Mouse (Mus musculus) limb, embryonic 12.5 days (tissue): ENCODE results near the gene Fam45a. TPM values are rescaled to one million over a fixed set of nuclear protein-coding genes. Genes with fewer than 3 reads are reported as not detected.

ENCODE experiments used
- ATAC-seq: fragments of 200-750 bp; cut with Nextera tagmentation; 2 replicates; pipeline ENCODE4 v1.8.0; 2017; ENCODE audit warnings: low read depth, moderate TSS enrichment; ENCODE audit not compliant: insufficient number of reproducible peaks, insufficient read depth, low FRiP score, low TSS enrichment
- H3K27ac ChIP-seq: fragments of 300-500 bp; sonication (generic); 2 replicates; pipeline ENCODE4 v1.5.1; 2016; ENCODE audit warnings: mild to moderate bottlenecking, moderate library complexity
- H3K27me3 ChIP-seq: fragments of 300-500 bp; sonication (generic); 2 replicates; pipeline ENCODE4 v1.6.1; 2016; ENCODE audit warnings: mild to moderate bottlenecking, moderate library complexity
- H3K36me3 ChIP-seq: fragments of 300-500 bp; sonication (generic); 2 replicates; pipeline ENCODE4 v1.6.1; 2016; ENCODE audit warnings: mild to moderate bottlenecking, moderate library complexity
- H3K4me1 ChIP-seq: fragments of 300-500 bp; sonication (generic); replicated peaks from 2 replicates; pipeline ENCODE4 v1.6.1; 2016
- H3K4me2 ChIP-seq: fragments of 300-500 bp; sonication (generic); 2 replicates; pipeline ENCODE4 v1.6.1; 2016; ENCODE audit warnings: mild to moderate bottlenecking, moderate library complexity
- H3K4me3 ChIP-seq: fragments of 300-500 bp; sonication (generic); replicated peaks from 2 replicates; pipeline ENCODE4 v1.5.1; 2016; ENCODE audit warnings: mild to moderate bottlenecking
- H3K9ac ChIP-seq: fragments of 300-500 bp; sonication (generic); replicated peaks from 2 replicates; pipeline ENCODE4 v1.6.1; 2016; ENCODE audit warnings: mild to moderate bottlenecking, moderate library complexity
- H3K9me3 ChIP-seq: fragments of 300-500 bp; sonication (generic); 2 replicates; pipeline ENCODE4 v1.6.1; 2016; ENCODE audit warnings: mild to moderate bottlenecking, moderate library complexity
- WGBS: fragments of 180-500 bp; shearing (Covaris S2); methylation state at CpG from one replicate; pipeline ENCODE4 v1.1.7; 2016; 5-methylcytosine and 5-hydroxymethylcytosine counted together
- polyA plus RNA-seq: library from polyadenylated mRNA; unstranded; fragments of >200 nt; fragmentation: Nextera tagmentation; extraction: Ambion mirVana; gene quantifications from 2 replicates; pipeline ENCODE4 v1.2.1, GENCODE M21; 2016

Fam45a gene
- 31.4 and 34.2 TPM in 2 replicates for polyA plus RNA-seq

DNA sequence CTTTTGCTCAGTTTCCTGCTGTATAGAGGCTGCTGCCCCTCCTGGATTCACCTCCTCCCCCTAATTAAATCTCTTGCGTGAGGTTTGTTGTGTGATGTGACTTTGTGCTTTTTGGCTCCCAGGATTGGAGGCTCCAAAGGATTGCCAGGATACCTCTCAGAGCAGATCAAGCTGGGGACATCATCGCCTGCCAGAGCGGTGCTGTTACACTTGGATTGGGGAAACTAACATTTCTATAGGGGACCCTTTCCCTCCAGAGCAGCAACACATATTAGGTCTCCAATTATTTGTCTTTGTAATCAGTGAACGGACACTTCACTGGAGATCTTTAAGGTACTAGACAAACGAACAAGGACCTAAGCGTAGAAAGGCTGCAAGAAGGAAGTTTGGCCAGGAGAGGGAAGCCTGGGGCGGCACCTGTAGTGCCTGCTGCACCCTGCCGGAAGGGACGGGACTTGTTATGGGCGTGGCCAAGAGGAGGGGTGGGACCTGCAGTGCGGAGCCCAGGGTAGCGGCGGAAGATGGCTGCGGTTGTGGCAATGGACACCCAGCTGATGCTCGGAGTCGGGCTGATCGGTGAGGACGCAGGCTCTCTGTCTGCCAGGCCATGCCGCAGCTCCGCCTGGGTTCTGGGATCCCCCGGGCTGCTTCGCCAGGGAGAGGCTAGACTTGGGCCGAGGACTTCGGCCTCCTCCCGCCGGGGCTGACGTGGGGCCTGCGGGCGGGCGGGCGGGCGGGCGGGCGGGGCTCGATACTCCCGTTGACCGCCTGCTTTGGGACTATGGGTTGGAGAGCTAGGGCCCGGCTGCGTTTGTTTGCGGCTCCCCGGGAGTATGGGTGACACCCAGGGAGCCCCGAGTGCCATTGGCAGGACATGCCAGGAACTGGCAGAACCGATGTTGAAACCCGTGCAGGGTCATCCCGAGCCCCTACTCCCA is at the start of gene Fam45a:
Gene Fam45a (plus strand): TSS at position 488 of the 938 bp plus-strand sequence.
- H3K4me2 ChIP-seq: peak within 1 kb of the TSS; percentile 66
- ATAC-seq: peak; percentile 99

DNA sequence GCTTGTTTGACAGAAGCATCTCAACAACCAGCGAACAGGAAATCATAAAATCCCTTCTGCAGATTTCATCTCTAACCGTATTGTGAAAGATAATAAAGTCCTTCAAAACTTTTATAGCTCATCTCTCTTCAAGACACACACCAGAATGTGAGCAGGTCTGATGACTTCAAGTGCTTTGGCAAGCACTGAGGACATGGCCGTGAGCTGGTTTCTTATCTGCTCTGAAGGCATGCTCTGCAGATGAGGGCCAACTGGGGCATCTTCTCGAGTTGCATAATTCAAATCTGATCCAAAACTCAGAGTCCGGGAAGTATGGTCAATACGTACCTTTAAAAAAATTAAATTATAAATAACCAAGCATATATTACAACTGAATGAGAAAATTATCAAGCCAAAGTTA is 38.0 kb upstream of the Fam45a start:
- H3K4me2 ChIP-seq: no peak overlapping the region
- no peaks in the 10 kb centered on the region for H3K9me3 ChIP-seq
- H3K4me1 ChIP-seq: no peaks in the 10 kb centered on the region
- peaks cover 86% of the 10 kb centered on the region for H3K36me3 ChIP-seq
- H3K27ac ChIP-seq: no peak overlapping the region
- H3K4me3 ChIP-seq: no peak overlapping the region
- ATAC-seq: no peak
- 92% methylated on average over 6 of the region's 6 CpGs for WGBS
- H3K27me3 ChIP-seq: no peaks in the 10 kb centered on the region
- H3K9ac ChIP-seq: no peak overlapping the region

More for the DNA sequence above, at the start of gene Fam45a:
- peak within 1 kb of the TSS; percentile 73 for H3K4me3 ChIP-seq
- no peaks in the 10 kb centered on the region for H3K9me3 ChIP-seq
- H3K9ac ChIP-seq: peak within 1 kb of the TSS; percentile 82
- peaks cover 16% of the 10 kb centered on the region; the same call in 1 of the 2 replicates for H3K36me3 ChIP-seq
- WGBS: 3% methylated on average over 45 of the region's 45 CpGs
- peaks cover 9% of the 10 kb centered on the region; the same call in 1 of the 2 replicates for H3K4me1 ChIP-seq
- no peak within 1 kb of the TSS for H3K27ac ChIP-seq
- no peaks in the 10 kb centered on the region for H3K27me3 ChIP-seq

DNA sequence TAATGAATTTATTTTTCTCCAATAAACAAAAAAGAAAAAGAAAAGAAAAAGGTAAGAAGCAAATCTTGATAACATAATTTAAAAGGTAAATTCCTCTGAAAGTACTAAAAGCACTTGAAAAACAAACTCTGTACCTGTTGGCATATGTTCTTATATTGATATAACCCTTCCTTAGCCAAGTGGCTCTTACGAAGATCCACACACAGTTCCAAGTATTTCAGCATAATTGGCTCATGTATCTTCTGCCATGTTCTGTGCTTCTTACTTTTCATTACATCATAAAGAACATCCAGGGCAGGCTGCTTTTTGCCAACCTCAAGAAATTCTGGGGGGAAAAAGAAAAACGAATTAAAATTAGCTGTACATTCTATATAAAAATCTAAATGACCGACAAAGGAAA is 29.4 kb upstream of the Fam45a start:
- no peak overlapping the region for H3K27ac ChIP-seq
- WGBS: 93% methylated on average over 3 of the region's 3 CpGs
- H3K36me3 ChIP-seq: peaks cover 45% of the 10 kb centered on the region
- H3K4me1 ChIP-seq: peaks cover 10% of the 10 kb centered on the region
- H3K4me3 ChIP-seq: no peak overlapping the region
- ATAC-seq: no peak
- H3K9ac ChIP-seq: no peak overlapping the region
- H3K4me2 ChIP-seq: no peak overlapping the region
- H3K9me3 ChIP-seq: no peaks in the 10 kb centered on the region
- no peaks in the 10 kb centered on the region for H3K27me3 ChIP-seq

DNA sequence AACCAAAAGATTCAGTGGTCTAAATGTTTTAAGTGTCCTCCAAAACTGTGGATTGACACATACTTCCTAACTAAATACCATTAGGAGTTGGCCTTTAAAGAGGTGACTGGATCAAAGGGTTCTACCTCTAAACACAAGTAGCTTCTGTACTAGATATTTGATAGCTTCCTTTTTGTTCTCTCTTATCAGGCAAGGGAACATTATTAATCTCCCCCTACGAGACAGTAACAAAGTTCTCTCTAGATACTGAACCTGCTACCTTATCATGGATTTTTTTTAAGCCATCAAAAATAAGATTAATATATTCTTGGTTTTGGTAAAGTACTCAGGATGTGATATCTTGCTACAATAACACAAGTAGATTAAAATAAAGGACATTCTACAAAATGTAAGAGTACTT is 26.7 kb upstream of the Fam45a start:
- no peak overlapping the region for H3K4me3 ChIP-seq
- no peak overlapping the region for H3K4me2 ChIP-seq
- peaks cover 21% of the 10 kb centered on the region for H3K4me1 ChIP-seq
- H3K27ac ChIP-seq: no peak overlapping the region
- no peak overlapping the region for H3K9ac ChIP-seq
- no peaks in the 10 kb centered on the region for H3K27me3 ChIP-seq
- H3K36me3 ChIP-seq: peaks cover 25% of the 10 kb centered on the region
- no peak for ATAC-seq
- 72% methylated on average over 1 of the region's 1 CpGs for WGBS
- no peaks in the 10 kb centered on the region for H3K9me3 ChIP-seq

DNA sequence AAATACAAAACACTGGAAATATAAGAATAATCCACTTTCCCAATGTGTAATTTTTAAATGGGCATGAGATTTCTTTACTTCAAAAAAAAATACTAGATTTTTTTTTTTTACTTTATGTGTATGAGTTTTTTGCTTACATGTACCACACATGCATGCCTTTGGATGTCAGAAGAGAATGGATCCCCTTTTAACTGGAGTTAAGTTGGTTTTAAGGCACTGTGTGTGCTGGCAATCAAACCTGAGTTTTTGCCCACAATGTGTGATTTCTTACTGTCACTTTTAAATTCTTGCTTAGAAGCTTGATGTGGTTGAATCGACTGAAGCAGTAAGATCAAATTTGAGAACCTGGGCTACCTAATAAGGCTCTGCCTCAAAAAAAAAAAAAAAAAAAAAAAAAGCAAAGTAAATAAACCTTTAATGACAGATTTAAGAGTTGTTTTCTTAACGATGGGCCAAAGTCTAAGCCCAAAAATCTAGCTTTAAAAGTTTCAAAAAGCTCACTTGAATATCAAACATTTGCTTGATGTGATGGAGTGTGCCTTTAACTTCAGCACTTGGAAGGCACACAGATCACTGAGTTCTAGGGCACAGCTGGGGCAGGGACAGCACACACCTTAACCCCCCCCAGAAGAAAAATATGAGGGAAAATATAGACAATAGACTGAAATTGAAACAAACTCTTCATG is 23.8 kb upstream of the Fam45a start:
- no peak overlapping the region; the same call in 1 of the 2 replicates for H3K4me3 ChIP-seq

DNA sequence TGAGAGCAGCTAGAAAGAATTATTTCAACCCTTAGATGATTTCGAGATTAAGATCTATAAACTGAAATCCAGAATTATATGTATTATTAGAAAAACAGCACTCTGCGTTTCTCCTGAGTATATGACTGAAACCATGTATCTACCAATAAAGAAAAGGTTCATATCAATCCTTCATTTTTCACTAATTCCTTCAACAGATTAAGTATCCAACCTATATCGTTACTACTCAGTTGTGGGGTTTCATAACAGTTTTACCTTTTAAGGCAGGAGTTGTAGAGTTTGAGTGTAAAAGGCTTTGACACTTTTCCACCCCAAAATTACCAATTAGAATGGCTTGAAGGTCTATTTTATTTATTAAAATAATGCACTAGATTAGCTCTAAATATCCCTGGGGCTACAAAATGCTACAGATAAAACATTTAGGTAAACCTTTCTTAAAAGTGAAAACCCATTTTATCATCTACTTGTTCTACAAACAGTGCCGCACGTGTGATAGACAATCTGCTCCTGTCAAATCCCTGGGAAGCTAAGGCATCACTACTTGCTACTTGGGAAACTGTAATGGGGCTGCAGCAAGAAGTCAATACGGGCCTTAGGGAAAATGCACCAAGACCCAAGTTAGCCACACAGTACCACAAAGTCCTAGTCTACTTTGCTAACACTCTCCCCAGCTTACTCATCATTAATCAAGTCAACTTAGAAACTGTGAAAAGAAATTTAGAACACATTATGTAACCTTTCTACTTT is 23.0 kb upstream of the Fam45a start:
- H3K9me3 ChIP-seq: no peaks in the 10 kb centered on the region
- 0 out of 2 replicates have a peak overlapping the region, but pooled peaks have one; percentile 4 for H3K9ac ChIP-seq
- peak overlapping the region; percentile 71 for H3K4me2 ChIP-seq
- H3K36me3 ChIP-seq: peaks cover 7% of the 10 kb centered on the region; the same call in 1 of the 2 replicates
- peaks cover 21% of the 10 kb centered on the region for H3K4me1 ChIP-seq
- no peak for ATAC-seq
- peak overlapping the region; percentile 99 for H3K4me3 ChIP-seq
- no peak overlapping the region for H3K27ac ChIP-seq
- WGBS: 56% methylated on average over 6 of the region's 6 CpGs
- no peaks in the 10 kb centered on the region for H3K27me3 ChIP-seq

More for the DNA sequence above, 23.8 kb upstream of the Fam45a start:
- no peak for ATAC-seq
- Histone ChIP-seq H3K9ac (no peak overlapping the region), H3K4me2 (peak overlapping the region; percentile 71), H3K9me3 (no peaks in the 10 kb centered on the region), H3K27me3 (no peaks in the 10 kb centered on the region), H3K27ac (no peak overlapping the region), H3K36me3 (peaks cover 7% of the 10 kb centered on the region; the same call in 1 of the 2 replicates), H3K4me1 (peaks cover 21% of the 10 kb centered on the region)
- 38% methylated on average over 2 of the region's 2 CpGs for WGBS

DNA sequence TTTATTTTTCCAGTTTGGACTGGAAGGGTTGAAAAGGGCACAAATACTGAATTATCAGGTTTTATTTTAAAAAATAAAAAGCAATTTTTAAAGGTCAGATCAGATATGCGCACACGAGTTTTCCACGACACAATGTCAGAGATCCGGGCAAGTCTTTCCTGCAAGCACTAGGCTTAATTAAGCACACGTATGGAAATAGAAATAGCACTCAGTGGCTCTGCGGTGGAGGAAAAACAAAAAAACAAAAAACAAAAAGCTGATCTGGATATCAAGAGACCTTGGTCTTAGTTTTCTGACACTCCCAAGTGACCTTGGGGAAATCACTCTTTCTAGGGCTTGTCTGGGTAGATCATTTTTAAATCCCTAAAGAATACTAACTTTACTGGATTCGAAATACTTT is 21.9 kb upstream of the Fam45a start:
- peak overlapping the region; percentile 99 for H3K9ac ChIP-seq
- no peaks in the 10 kb centered on the region for H3K27me3 ChIP-seq
- no peaks in the 10 kb centered on the region for H3K9me3 ChIP-seq
- peaks cover under 1% of the 10 kb centered on the region; the same call in 1 of the 2 replicates for H3K36me3 ChIP-seq
- H3K4me2 ChIP-seq: peak overlapping the region; percentile 71
- H3K4me3 ChIP-seq: peak overlapping the region; percentile 99
- WGBS: 1% methylated on average over 7 of the region's 7 CpGs
- ATAC-seq: no peak
- H3K4me1 ChIP-seq: peaks cover 21% of the 10 kb centered on the region
- H3K27ac ChIP-seq: peak overlapping the region; percentile 98

DNA sequence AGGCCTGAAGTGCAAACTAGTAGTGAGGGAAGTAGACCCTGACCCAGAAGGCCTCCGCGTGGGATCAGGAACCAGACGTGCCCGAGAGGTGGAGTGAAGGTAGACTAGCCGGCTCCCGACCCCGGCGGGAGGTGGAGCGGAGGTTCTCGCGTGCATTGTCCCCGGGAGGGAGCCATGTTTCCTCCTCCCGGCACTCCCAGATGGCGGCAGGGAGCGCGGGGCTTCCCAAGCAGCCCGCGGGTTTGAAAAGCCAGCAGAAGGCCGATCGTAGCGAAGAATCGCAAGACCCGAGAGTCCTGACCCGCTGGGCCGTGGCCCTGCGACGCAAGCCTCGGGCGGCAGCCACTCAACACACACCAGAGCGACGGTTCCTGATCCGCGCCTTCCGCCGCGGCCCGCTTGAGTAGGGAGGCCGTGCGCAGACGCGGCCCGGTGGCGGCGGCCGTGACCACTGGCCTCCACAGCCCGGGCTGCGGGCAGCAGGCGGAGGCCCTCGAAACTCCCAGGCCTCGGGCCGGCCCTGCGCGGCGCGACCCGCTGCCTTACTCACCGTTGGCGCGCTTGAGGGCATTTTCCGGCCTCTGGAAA is 21.4 kb upstream of the Fam45a start:
- Histone ChIP-seq H3K4me3 (peak overlapping the region; percentile 99), H3K27me3 (no peaks in the 10 kb centered on the region), H3K36me3 (no peaks in the 10 kb centered on the region), H3K9me3 (no peaks in the 10 kb centered on the region), H3K4me2 (peak overlapping the region; percentile 71), H3K9ac (peak overlapping the region; percentile 99), H3K4me1 (peaks cover 21% of the 10 kb centered on the region), H3K27ac (peak overlapping the region; percentile 98)
- under 1% methylated on average over 60 of the region's 60 CpGs for WGBS
- ATAC-seq: peak; percentile 74

DNA sequence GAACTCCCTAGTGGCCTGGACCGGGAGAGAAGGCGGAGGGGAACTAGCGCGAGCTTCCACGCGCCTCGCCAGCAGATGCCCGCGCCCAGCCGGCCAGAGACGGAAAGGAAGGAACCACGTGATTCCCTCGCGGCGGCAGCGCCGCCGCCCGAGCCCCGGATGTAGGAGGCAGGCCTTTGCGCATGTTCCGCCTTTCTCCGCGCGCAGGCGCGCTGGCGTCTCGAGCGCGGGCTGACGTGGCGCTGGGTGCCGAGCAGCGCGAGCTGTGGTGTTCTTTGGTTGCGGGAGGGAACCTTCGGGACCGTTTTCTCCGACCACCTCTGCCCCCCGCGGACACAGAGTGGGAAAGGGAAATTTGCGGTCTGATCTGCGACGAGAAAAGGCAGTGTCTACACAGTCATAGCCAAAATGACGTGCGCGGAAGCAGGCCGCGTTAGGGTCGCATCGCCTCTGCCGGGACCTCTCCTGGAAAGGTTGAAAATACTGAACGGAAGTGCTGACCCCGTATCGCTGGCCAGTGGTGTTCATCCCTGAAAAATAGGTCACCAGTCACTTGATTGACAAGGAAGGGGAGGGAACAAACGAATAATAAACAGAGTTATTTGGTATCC is 20.7 kb upstream of the Fam45a start, which contains the start of gene Eif3a:
Gene Eif3a (minus strand): TSS at position 108 of the 611 bp plus-strand sequence.
- Histone ChIP-seq H3K36me3 (no peaks in the 10 kb centered on the region), H3K4me3 (peak within 1 kb of the TSS; percentile 99), H3K27me3 (no peaks in the 10 kb centered on the region), H3K9ac (peak within 1 kb of the TSS; percentile 99), H3K4me1 (peaks cover 21% of the 10 kb centered on the region), H3K9me3 (no peaks in the 10 kb centered on the region), H3K4me2 (peak within 1 kb of the TSS; percentile 71), H3K27ac (peak within 1 kb of the TSS; percentile 98)
- WGBS: under 1% methylated on average over 57 of the region's 57 CpGs
- peak; percentile 95 for ATAC-seq

DNA sequence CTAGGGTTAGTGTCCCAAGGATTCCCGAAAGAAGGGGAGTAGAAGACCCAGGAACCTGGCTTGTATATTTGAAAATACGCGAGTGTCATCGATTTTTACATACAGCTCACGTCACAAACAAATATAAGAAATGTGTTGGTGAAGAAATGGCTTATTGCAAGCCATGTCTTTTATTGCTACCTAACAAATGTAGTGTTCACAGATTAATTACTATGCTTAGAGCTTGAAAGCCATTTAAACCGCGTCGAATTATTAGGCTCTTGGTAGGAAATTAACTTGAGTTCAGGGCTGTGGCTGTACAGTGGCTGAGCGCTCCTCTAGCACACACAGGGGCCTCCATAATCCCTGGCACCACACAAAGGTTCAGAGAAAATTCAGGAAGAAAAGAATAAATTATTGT is 20.2 kb upstream of the Fam45a start:
- peak overlapping the region; percentile 71 for H3K4me2 ChIP-seq
- H3K4me3 ChIP-seq: peak overlapping the region; percentile 99
- no peaks in the 10 kb centered on the region for H3K9me3 ChIP-seq
- H3K27ac ChIP-seq: peak overlapping the region; percentile 98
- peaks cover 16% of the 10 kb centered on the region for H3K4me1 ChIP-seq
- H3K9ac ChIP-seq: peak overlapping the region; percentile 99
- no peaks in the 10 kb centered on the region for H3K27me3 ChIP-seq
- 20% methylated on average over 9 of the region's 9 CpGs for WGBS
- ATAC-seq: no peak; the same call in 1 of the 2 replicates
- no peaks in the 10 kb centered on the region for H3K36me3 ChIP-seq
